Mouse (Mus musculus) stomach, embryonic 16.5 days (tissue): ENCODE measurements around the gene N4bp2. TPM values are rescaled to one million over a fixed set of nuclear protein-coding genes. Genes with fewer than 3 reads are reported as not detected.
"Not testable (repeated sequence)": the region's sequence is repeated elsewhere in the genome, so short reads cannot be mapped to it uniquely, and the experiment has no call there.

Experiments
- ATAC-seq: fragments of 200-750 bp; cut with Nextera tagmentation; 2 replicates; pipeline ENCODE4 v1.8.0; 2017; ENCODE audit warnings: moderate number of reproducible peaks, moderate TSS enrichment; ENCODE audit not compliant: insufficient read depth, low FRiP score
- H3K27ac ChIP-seq: fragments of 300-500 bp; sonication (generic); 2 replicates; pipeline ENCODE4 v1.5.1; 2014; ENCODE audit warnings: low read length
- H3K27me3 ChIP-seq: fragments of 300-500 bp; sonication (generic); 2 replicates; pipeline ENCODE4 v1.6.1; 2014; ENCODE audit warnings: low read length, control low read depth, mixed read lengths; ENCODE audit not compliant: control insufficient read depth, insufficient read depth
- H3K36me3 ChIP-seq: fragments of 300-500 bp; sonication (generic); 2 replicates; pipeline ENCODE4 v1.6.1; 2014; ENCODE audit warnings: low read length; ENCODE audit not compliant: control insufficient read depth, insufficient read depth
- H3K4me1 ChIP-seq: fragments of 300-500 bp; sonication (generic); 2 replicates; pipeline ENCODE4 v1.6.1; 2014; ENCODE audit warnings: low read length, control low read depth, mixed read lengths; ENCODE audit not compliant: control insufficient read depth, insufficient read depth
- H3K4me2 ChIP-seq: fragments of 300-500 bp; sonication (generic); 2 replicates; pipeline ENCODE4 v1.6.1; 2014; ENCODE audit warnings: low read depth, low read length, mixed read lengths
- H3K4me3 ChIP-seq: fragments of 300-500 bp; sonication (generic); replicated peaks from 2 replicates; pipeline ENCODE4 v1.5.1; 2014; ENCODE audit warnings: mild to moderate bottlenecking, low read length
- H3K9ac ChIP-seq: fragments of 300-500 bp; sonication (generic); 2 replicates; pipeline ENCODE4 v1.6.1; 2014; ENCODE audit warnings: low read length
- H3K9me3 ChIP-seq: fragments of 300-500 bp; sonication (generic); replicated peaks from 2 replicates; pipeline ENCODE4 v1.6.1; 2016; ENCODE audit warnings: low read length, control low read depth; ENCODE audit not compliant: control insufficient read depth
- WGBS: fragments of 180-500 bp; shearing (Covaris S2); extraction: QIAGEN DNeasy Blood & Tissue Kit; methylation state at CpG from one replicate; pipeline ENCODE4 v1.1.7; 2014; 5-methylcytosine and 5-hydroxymethylcytosine counted together
- polyA plus RNA-seq: library from polyadenylated mRNA; unstranded; fragments of >200 nt; fragmentation: Nextera tagmentation; extraction: Ambion mirVana; gene quantifications from 2 replicates; pipeline ENCODE4 v1.2.1, GENCODE M21; 2015

N4bp2 gene
- polyA plus RNA-seq, result 14.3 and 17.3 TPM in 2 replicates

GRCm38 (mm10) chr5:65763088-65763915 is at the start of gene N4bp2:
N4bp2 (plus strand) TSS chr5:65763521.
- peak; percentile 29 for ATAC-seq
- Histone ChIP-seq H3K27ac (peak within 1 kb of the TSS; percentile 100), H3K36me3 (no peaks in the 10 kb centered on the region), H3K9ac (peak within 1 kb of the TSS; percentile 97), H3K4me3 (peak within 1 kb of the TSS; percentile 93), H3K4me1 (peaks cover 7% of the 10 kb centered on the region), H3K4me2 (peak within 1 kb of the TSS; percentile 73), H3K9me3 (no peaks in the 10 kb centered on the region), H3K27me3 (no peaks in the 10 kb centered on the region)
- WGBS, result under 1% methylated on average over 71 of the region's 80 CpGs

GRCm38 (mm10) chr5:65715084-65715483 is 48.2 kb upstream of the N4bp2 start:
- no peaks in the 10 kb centered on the region for H3K9me3 ChIP-seq
- H3K27me3 ChIP-seq, result no peaks in the 10 kb centered on the region
- WGBS, result 87% methylated on average over 6 of the region's 6 CpGs
- no peaks in the 10 kb centered on the region for H3K36me3 ChIP-seq
- H3K27ac ChIP-seq, result no peak overlapping the region
- no peak for ATAC-seq
- H3K4me3 ChIP-seq, result no peak overlapping the region
- no peak overlapping the region for H3K9ac ChIP-seq
- H3K4me2 ChIP-seq, result no peak overlapping the region
- H3K4me1 ChIP-seq, result no peaks in the 10 kb centered on the region

GRCm38 (mm10) chr5:65717063-65717902 is 46.0 kb upstream of the N4bp2 start:
- no peaks in the 10 kb centered on the region for H3K4me1 ChIP-seq
- no peak overlapping the region for H3K27ac ChIP-seq
- no peaks in the 10 kb centered on the region for H3K9me3 ChIP-seq
- ATAC-seq, result no peak
- no peak overlapping the region for H3K4me3 ChIP-seq
- no peak overlapping the region for H3K4me2 ChIP-seq
- no peak overlapping the region for H3K9ac ChIP-seq
- no peaks in the 10 kb centered on the region for H3K27me3 ChIP-seq
- H3K36me3 ChIP-seq, result no peaks in the 10 kb centered on the region
- 81% methylated on average over 18 of the region's 18 CpGs for WGBS

- not testable (repeated sequence) for H3K36me3 ChIP-seq, H3K27me3 ChIP-seq, H3K4me3 ChIP-seq, H3K9ac ChIP-seq, H3K9me3 ChIP-seq, ATAC-seq, H3K4me1 ChIP-seq, H3K27ac ChIP-seq, H3K4me2 ChIP-seq
- WGBS, result 91% methylated on average over 8 of the region's 8 CpGs
Observed at GRCm38 (mm10) chr5:65717903-65718211, 45.5 kb upstream of the N4bp2 start.

GRCm38 (mm10) chr5:65718368-65718767 is 45.0 kb upstream of the N4bp2 start:
- no peaks in the 10 kb centered on the region for H3K4me1 ChIP-seq
- H3K36me3 ChIP-seq, result no peaks in the 10 kb centered on the region
- H3K9me3 ChIP-seq, result no peaks in the 10 kb centered on the region
- H3K9ac ChIP-seq, result no peak overlapping the region
- no peak overlapping the region for H3K27ac ChIP-seq
- ATAC-seq, result peak; percentile 79
- H3K4me2 ChIP-seq, result no peak overlapping the region
- no peak overlapping the region for H3K4me3 ChIP-seq
- WGBS, result 17% methylated on average over 3 of the region's 3 CpGs
- H3K27me3 ChIP-seq, result no peaks in the 10 kb centered on the region

- Histone ChIP-seq H3K4me2 (peak overlapping the region; percentile 66), H3K36me3 (no peaks in the 10 kb centered on the region), H3K27me3 (no peaks in the 10 kb centered on the region), H3K9me3 (no peaks in the 10 kb centered on the region), H3K4me3 (peak overlapping the region; percentile 46), H3K4me1 (0 out of 2 replicates have a peak, but pooled peaks cover 5% of the 10 kb centered on the region), H3K27ac (peak overlapping the region; percentile 93), H3K9ac (peak overlapping the region; percentile 64)
- under 1% methylated on average over 23 of the region's 23 CpGs for WGBS
- ATAC-seq, result peak; percentile 88
Observed at GRCm38 (mm10) chr5:65724311-65725054, 38.8 kb upstream of the N4bp2 start.

GRCm38 (mm10) chr5:65731173-65732007 is 31.9 kb upstream of the N4bp2 start:
- Histone ChIP-seq H3K9ac (no peak overlapping the region), H3K9me3 (no peaks in the 10 kb centered on the region), H3K27ac (peak overlapping the region; percentile 42; the same call in 1 of the 2 replicates), H3K27me3 (no peaks in the 10 kb centered on the region), H3K36me3 (no peaks in the 10 kb centered on the region), H3K4me3 (no peak overlapping the region), H3K4me2 (no peak overlapping the region), H3K4me1 (no peaks in the 10 kb centered on the region)
- peak; percentile 64; the same call in 1 of the 2 replicates for ATAC-seq
- WGBS, result 58% methylated on average over 9 of the region's 9 CpGs

GRCm38 (mm10) chr5:65735601-65736000 is 27.7 kb upstream of the N4bp2 start:
- no peak overlapping the region for H3K4me3 ChIP-seq
- no peaks in the 10 kb centered on the region for H3K36me3 ChIP-seq
- no peaks in the 10 kb centered on the region for H3K4me1 ChIP-seq
- ATAC-seq, result no peak
- H3K4me2 ChIP-seq, result no peak overlapping the region
- no peak overlapping the region for H3K9ac ChIP-seq
- H3K27me3 ChIP-seq, result no peaks in the 10 kb centered on the region
- H3K9me3 ChIP-seq, result no peaks in the 10 kb centered on the region
- no peak overlapping the region for H3K27ac ChIP-seq
- 74% methylated on average over 2 of the region's 2 CpGs for WGBS
